Mouse (Mus musculus): ENCODE data around the gene Serpinb1a. TPM values are rescaled to one million over a fixed set of nuclear protein-coding genes. Genes with fewer than 3 reads are reported as not detected.
"Not testable (repeated sequence)": the region's sequence is repeated elsewhere in the genome, so short reads cannot be mapped to it uniquely, and the experiment has no call there.

Serpinb1a gene
- total RNA-seq (2017) = 17.5 to 61.2 TPM (median 52.8 TPM) in 3 replicates

DNA sequence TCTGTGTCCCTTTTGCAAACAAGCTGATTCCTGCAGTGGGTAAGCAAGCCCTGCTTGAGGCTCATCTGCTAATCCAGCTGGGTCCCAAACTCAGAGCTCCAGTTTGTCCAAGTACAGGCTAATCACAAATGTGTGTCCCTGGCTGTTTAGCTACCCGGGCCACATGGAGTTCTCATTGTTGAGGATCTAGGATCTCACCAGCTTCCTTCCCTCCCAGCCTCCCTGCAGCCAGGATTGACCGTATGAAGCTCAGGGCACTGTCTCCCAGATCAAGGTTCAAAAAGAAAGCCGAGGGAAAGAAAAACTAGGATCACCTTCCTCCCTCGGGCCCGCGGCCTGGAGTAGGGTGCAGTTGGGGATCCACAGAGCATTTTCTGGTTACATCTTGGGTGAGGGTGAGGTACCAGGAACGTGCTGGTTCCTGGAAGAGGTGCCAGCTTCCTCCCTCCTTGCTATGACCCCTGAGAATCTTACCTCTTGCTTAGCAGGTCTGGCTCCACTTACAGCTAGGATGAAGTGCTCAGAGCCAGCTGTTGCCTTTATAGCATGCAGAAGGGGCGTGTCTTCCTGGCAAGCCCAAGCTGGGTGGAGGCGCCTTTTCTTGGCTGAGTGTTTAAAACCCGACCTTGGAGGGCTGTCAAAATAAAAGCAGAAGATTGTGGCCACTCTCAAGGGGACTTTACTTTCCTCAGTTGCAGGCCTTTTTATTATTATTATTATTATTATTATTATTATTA lies at the start of gene Serpinb1a:
Serpinb1a (minus strand) TSS at position 518 of the 737 bp plus-strand sequence.
- ATAC-seq (replicated peaks; ENCODE audit: insufficient number of reproducible peaks, low FRiP score, low TSS enrichment, poor library complexity, severe bottlenecking) = 0 out of 2 replicates have a peak, but pooled peaks have one; percentile 23

GRCm38 (mm10) chr13:32900639-32901038 lies 49.7 kb upstream of the Serpinb1a start:
- no peak for ATAC-seq (replicated peaks; ENCODE audit: insufficient number of reproducible peaks, low FRiP score, low TSS enrichment, poor library complexity, severe bottlenecking)

- not testable (repeated sequence) for ATAC-seq (replicated peaks; ENCODE audit: insufficient number of reproducible peaks, low FRiP score, low TSS enrichment, poor library complexity, severe bottlenecking)
These were observed 48.1 kb upstream of the Serpinb1a start for GRCm38 (mm10) chr13:32899114-32899513.

- no peak for ATAC-seq (replicated peaks; ENCODE audit: insufficient number of reproducible peaks, low FRiP score, low TSS enrichment, poor library complexity, severe bottlenecking)
These were observed 47.1 kb upstream of the Serpinb1a start, which contains the start of gene Serpinb1c for GRCm38 (mm10) chr13:32898111-32898510. Gene Serpinb1c (minus strand): TSS chr13:32898211.

- ATAC-seq (replicated peaks; ENCODE audit: insufficient number of reproducible peaks, low FRiP score, low TSS enrichment, poor library complexity, severe bottlenecking) = no peak
These were observed 45.9 kb upstream of the Serpinb1a start for GRCm38 (mm10) chr13:32896931-32897330.

DNA sequence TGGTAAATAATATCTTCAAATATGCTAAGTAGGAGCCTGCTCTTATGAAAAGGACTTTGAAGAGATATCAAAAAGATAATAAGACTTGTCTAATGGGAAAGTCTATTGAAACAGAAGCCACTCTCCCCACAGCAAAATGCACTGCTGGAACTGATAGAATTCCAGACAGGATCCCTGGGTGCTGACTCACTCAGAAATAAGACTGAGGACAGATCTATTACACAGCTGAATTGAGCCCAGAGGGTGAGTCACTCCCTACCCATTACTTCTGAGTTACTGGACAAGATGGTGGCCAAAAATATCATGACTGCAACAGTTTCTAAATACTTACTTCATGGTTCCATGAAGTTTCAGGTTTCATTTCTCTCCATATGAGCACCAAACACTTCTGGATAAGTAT lies 33.8 kb upstream of the Serpinb1a start:
- no peak for ATAC-seq (replicated peaks; ENCODE audit: insufficient number of reproducible peaks, low FRiP score, low TSS enrichment, poor library complexity, severe bottlenecking)

- ATAC-seq (replicated peaks; ENCODE audit: insufficient number of reproducible peaks, low FRiP score, low TSS enrichment, poor library complexity, severe bottlenecking) = no peak
These were observed 22.9 kb upstream of the Serpinb1a start for GRCm38 (mm10) chr13:32873862-32874261.

GRCm38 (mm10) chr13:32868843-32869242 lies 17.9 kb upstream of the Serpinb1a start:
- no peak for ATAC-seq (replicated peaks; ENCODE audit: insufficient number of reproducible peaks, low FRiP score, low TSS enrichment, poor library complexity, severe bottlenecking)

- peak; percentile 79 for ATAC-seq (replicated peaks; ENCODE audit: insufficient number of reproducible peaks, low FRiP score, low TSS enrichment, poor library complexity, severe bottlenecking)
These were observed 17.2 kb upstream of the Serpinb1a start for GRCm38 (mm10) chr13:32868233-32868632.

GRCm38 (mm10) chr13:32867030-32867429 lies 16.0 kb upstream of the Serpinb1a start:
- no peak for ATAC-seq (replicated peaks; ENCODE audit: insufficient number of reproducible peaks, low FRiP score, low TSS enrichment, poor library complexity, severe bottlenecking)

- ATAC-seq (replicated peaks; ENCODE audit: insufficient number of reproducible peaks, low FRiP score, low TSS enrichment, poor library complexity, severe bottlenecking) = peak; percentile 71; the same call in 1 of the 2 replicates
These were observed 15.5 kb upstream of the Serpinb1a start for GRCm38 (mm10) chr13:32866484-32866883.

- ATAC-seq (replicated peaks; ENCODE audit: insufficient number of reproducible peaks, low FRiP score, low TSS enrichment, poor library complexity, severe bottlenecking) = no peak
These were observed 14.6 kb upstream of the Serpinb1a start for GRCm38 (mm10) chr13:32865591-32865990.

DNA sequence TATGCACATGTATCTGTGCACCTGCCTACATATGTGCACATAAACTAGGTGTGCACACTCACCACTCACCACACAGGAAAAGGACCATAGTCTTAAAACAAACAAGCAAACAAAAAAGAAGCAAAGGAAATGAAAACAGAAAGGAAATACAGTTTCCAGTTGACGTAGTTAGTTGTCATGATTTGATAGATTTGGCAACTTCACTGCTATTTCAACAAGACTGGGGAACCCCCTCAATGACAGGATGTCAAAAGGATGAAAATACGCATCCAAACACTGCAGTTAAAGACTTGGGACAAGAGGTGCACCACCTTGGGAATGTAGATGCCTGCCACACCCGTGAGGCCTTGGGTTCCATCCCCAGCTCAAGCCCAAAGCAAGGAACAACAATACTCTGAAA lies 13.5 kb upstream of the Serpinb1a start:
- not testable (repeated sequence) for ATAC-seq (replicated peaks; ENCODE audit: insufficient number of reproducible peaks, low FRiP score, low TSS enrichment, poor library complexity, severe bottlenecking)

GRCm38 (mm10) chr13:32863456-32863855 lies 12.5 kb upstream of the Serpinb1a start:
- ATAC-seq (replicated peaks; ENCODE audit: insufficient number of reproducible peaks, low FRiP score, low TSS enrichment, poor library complexity, severe bottlenecking) = no peak

DNA sequence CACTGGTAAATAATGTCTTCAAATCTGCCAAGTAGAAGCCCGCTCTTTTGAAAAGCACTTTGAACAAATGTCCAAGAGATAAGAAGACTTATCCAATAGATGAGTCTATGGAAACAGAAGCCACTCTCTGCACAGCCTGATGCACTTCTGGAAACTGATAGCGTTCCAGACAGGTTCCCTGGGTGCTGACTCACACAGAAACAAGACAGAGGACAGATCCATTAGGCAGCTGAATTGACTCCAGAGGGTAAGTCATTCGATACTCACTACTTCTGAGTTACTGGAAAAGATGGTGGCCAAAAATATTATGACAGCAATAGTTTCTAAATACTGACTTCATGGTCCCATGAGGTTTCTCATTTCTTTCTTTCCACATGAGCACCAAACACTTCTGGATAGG lies 9.8 kb upstream of the Serpinb1a start:
- no peak for ATAC-seq (replicated peaks; ENCODE audit: insufficient number of reproducible peaks, low FRiP score, low TSS enrichment, poor library complexity, severe bottlenecking)

GRCm38 (mm10) chr13:32853073-32853472 lies 2.1 kb upstream of the Serpinb1a start:
- ATAC-seq (replicated peaks; ENCODE audit: insufficient number of reproducible peaks, low FRiP score, low TSS enrichment, poor library complexity, severe bottlenecking) = no peak

DNA sequence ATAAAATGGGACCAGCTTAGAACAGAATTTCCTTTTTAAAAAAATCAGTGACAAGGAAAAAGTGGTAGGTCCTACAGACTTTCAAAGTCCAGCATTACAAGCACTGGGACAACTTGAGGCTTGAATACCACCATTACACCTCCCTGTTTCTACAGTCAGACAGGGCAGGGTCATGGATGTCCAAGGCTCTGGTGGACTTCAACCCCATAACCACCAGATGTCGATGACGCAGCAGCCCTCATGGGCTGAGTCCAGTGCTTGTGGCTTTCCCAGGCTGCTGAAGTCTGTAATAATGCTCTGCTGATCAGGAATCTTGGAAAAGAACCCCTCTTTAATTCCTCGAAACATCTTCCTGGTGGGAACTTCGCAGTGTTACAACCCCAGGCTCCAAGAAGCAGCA lies 1.6 kb upstream of the Serpinb1a start:
- ATAC-seq (replicated peaks; ENCODE audit: insufficient number of reproducible peaks, low FRiP score, low TSS enrichment, poor library complexity, severe bottlenecking) = no peak

GRCm38 (mm10) chr13:32851967-32852366 lies 982 bp upstream of the Serpinb1a start:
- peak; percentile 68; the same call in 1 of the 2 replicates for ATAC-seq (replicated peaks; ENCODE audit: insufficient number of reproducible peaks, low FRiP score, low TSS enrichment, poor library complexity, severe bottlenecking)

DNA sequence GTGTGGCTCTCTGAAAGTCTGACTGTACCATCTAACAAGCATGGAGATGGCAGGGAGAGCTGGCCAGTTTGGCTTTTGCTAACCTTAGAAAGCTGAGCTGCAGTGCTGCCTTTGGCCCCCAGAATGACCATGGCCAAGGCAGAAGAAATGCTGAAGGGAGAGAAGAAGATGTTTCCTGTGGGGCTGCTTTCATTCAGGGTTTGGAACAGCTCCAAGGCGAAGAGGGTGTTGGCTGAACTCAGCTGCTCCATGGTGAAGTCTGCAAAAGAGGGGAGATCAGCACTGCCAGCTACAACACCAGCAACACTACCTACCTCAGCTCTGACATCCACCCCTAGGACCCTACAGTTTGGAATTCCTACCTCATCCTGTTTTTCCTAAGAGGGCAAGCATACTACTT lies 829 bp downstream of the Serpinb1a start:
- ATAC-seq (replicated peaks; ENCODE audit: insufficient number of reproducible peaks, low FRiP score, low TSS enrichment, poor library complexity, severe bottlenecking) = no peak

GRCm38 (mm10) chr13:32849531-32850123 lies 1.4 kb downstream of the Serpinb1a start:
- no peak for ATAC-seq (replicated peaks; ENCODE audit: insufficient number of reproducible peaks, low FRiP score, low TSS enrichment, poor library complexity, severe bottlenecking)
